Mouse (Mus musculus) hindbrain, embryonic 12.5 days (tissue): ENCODE data around the gene Ptprn2. TPM values are rescaled to one million over a fixed set of nuclear protein-coding genes. Genes with fewer than 3 reads are reported as not detected.

ENCODE experiments used
- ATAC-seq: fragments of 200-750 bp; cut with Nextera tagmentation; 2 replicates; pipeline ENCODE4 v1.8.0; 2017; ENCODE audit warnings: moderate TSS enrichment; ENCODE audit not compliant: low FRiP score
- H3K27ac ChIP-seq: fragments of 300-500 bp; sonication (generic); 2 replicates; pipeline ENCODE4 v1.5.1; 2016; ENCODE audit warnings: mild to moderate bottlenecking
- H3K27me3 ChIP-seq: fragments of 300-500 bp; sonication (generic); 2 replicates; pipeline ENCODE4 v1.6.1; 2016; ENCODE audit warnings: mild to moderate bottlenecking
- H3K36me3 ChIP-seq: fragments of 300-500 bp; sonication (generic); 2 replicates; pipeline ENCODE4 v1.6.1; 2016; ENCODE audit warnings: mild to moderate bottlenecking
- H3K4me1 ChIP-seq: fragments of 300-500 bp; sonication (generic); 2 replicates; pipeline ENCODE4 v1.6.1; 2016
- H3K4me2 ChIP-seq: fragments of 300-500 bp; sonication (generic); replicated peaks from 2 replicates; pipeline ENCODE4 v1.6.1; 2016; ENCODE audit warnings: mild to moderate bottlenecking
- H3K4me3 ChIP-seq: fragments of 300-500 bp; sonication (generic); 2 replicates; pipeline ENCODE4 v1.5.1; 2016; ENCODE audit warnings: mild to moderate bottlenecking
- H3K9ac ChIP-seq: fragments of 300-500 bp; sonication (generic); 2 replicates; pipeline ENCODE4 v1.6.1; 2016; ENCODE audit warnings: mild to moderate bottlenecking, moderate library complexity
- H3K9me3 ChIP-seq: fragments of 300-500 bp; sonication (generic); replicated peaks from 2 replicates; pipeline ENCODE4 v1.6.1; 2016; ENCODE audit warnings: mild to moderate bottlenecking
- WGBS: fragments of 180-500 bp; shearing (Covaris S2); methylation state at CpG from one replicate; pipeline ENCODE4 v1.1.7; 2016; 5-methylcytosine and 5-hydroxymethylcytosine counted together
- polyA plus RNA-seq: library from polyadenylated mRNA; unstranded; fragments of >200 nt; fragmentation: Nextera tagmentation; extraction: Ambion mirVana; gene quantifications from 2 replicates; pipeline ENCODE4 v1.2.1, GENCODE M21; 2016

Ptprn2 gene
- polyA plus RNA-seq, 1 experiment from 2014 or later: 7.5 TPM

GRCm38 (mm10) chr12:116938158-116938854 lies 452.8 kb downstream of the Ptprn2 start:
- Histone ChIP-seq H3K9me3 (no peaks in the 10 kb centered on the region), H3K27me3 (peaks cover 3% of the 10 kb centered on the region; the same call in 1 of the 2 replicates), H3K4me1 (peaks cover 13% of the 10 kb centered on the region), H3K4me2 (no peak overlapping the region), H3K27ac (no peak overlapping the region), H3K36me3 (no peaks in the 10 kb centered on the region), H3K4me3 (no peak overlapping the region), H3K9ac (no peak overlapping the region)
- ATAC-seq: peak; percentile 83
- 24% methylated on average over 3 of the region's 3 CpGs for WGBS

- WGBS: 92% methylated on average over 5 of the region's 5 CpGs
- no peaks in the 10 kb centered on the region for H3K27me3 ChIP-seq
- H3K4me1 ChIP-seq: peaks cover 9% of the 10 kb centered on the region
- no peak overlapping the region for H3K9ac ChIP-seq
- no peak for ATAC-seq
- H3K4me2 ChIP-seq: no peak overlapping the region
- no peaks in the 10 kb centered on the region for H3K36me3 ChIP-seq
- no peak overlapping the region for H3K27ac ChIP-seq
- no peaks in the 10 kb centered on the region for H3K9me3 ChIP-seq
- no peak overlapping the region for H3K4me3 ChIP-seq
These were observed 458.4 kb downstream of the Ptprn2 start for GRCm38 (mm10) chr12:116943883-116944282.

GRCm38 (mm10) chr12:116948151-116948928 lies 462.8 kb downstream of the Ptprn2 start:
- H3K4me1 ChIP-seq: peaks cover 3% of the 10 kb centered on the region; the same call in 1 of the 2 replicates
- no peak overlapping the region for H3K4me2 ChIP-seq
- H3K36me3 ChIP-seq: no peaks in the 10 kb centered on the region
- no peaks in the 10 kb centered on the region for H3K9me3 ChIP-seq
- no peak overlapping the region for H3K27ac ChIP-seq
- no peak overlapping the region for H3K4me3 ChIP-seq
- ATAC-seq: no peak
- WGBS: 59% methylated on average over 2 of the region's 4 CpGs
- no peak overlapping the region for H3K9ac ChIP-seq
- H3K27me3 ChIP-seq: no peaks in the 10 kb centered on the region

- Histone ChIP-seq H3K36me3 (no peaks in the 10 kb centered on the region), H3K4me1 (peaks cover 3% of the 10 kb centered on the region; the same call in 1 of the 2 replicates), H3K4me2 (no peak overlapping the region), H3K27ac (no peak overlapping the region), H3K9ac (no peak overlapping the region), H3K9me3 (no peaks in the 10 kb centered on the region), H3K4me3 (no peak overlapping the region), H3K27me3 (no peaks in the 10 kb centered on the region)
- 76% methylated on average over 3 of the region's 3 CpGs for WGBS
- ATAC-seq: no peak
These were observed 464.2 kb downstream of the Ptprn2 start for GRCm38 (mm10) chr12:116949726-116950125.

GRCm38 (mm10) chr12:116952452-116953205 lies 467.1 kb downstream of the Ptprn2 start:
- Histone ChIP-seq H3K36me3 (no peaks in the 10 kb centered on the region), H3K27ac (peak overlapping the region; percentile 44; the same call in 1 of the 2 replicates), H3K4me2 (no peak overlapping the region), H3K9ac (no peak overlapping the region), H3K27me3 (no peaks in the 10 kb centered on the region), H3K4me3 (no peak overlapping the region), H3K9me3 (no peaks in the 10 kb centered on the region), H3K4me1 (peaks cover 3% of the 10 kb centered on the region; the same call in 1 of the 2 replicates)
- WGBS: 70% methylated on average over 13 of the region's 13 CpGs
- peak; percentile 34 for ATAC-seq

- Histone ChIP-seq H3K4me3 (no peak overlapping the region), H3K4me1 (peaks cover 8% of the 10 kb centered on the region; the same call in 1 of the 2 replicates), H3K27me3 (no peaks in the 10 kb centered on the region), H3K36me3 (no peaks in the 10 kb centered on the region), H3K9ac (no peak overlapping the region), H3K27ac (peak overlapping the region; percentile 60), H3K4me2 (no peak overlapping the region), H3K9me3 (no peaks in the 10 kb centered on the region)
- 75% methylated on average over 2 of the region's 2 CpGs for WGBS
- peak; percentile 61 for ATAC-seq
These were observed 473.6 kb downstream of the Ptprn2 start for GRCm38 (mm10) chr12:116959164-116959563.

- no peaks in the 10 kb centered on the region for H3K9me3 ChIP-seq
- H3K27ac ChIP-seq: no peak overlapping the region
- H3K27me3 ChIP-seq: no peaks in the 10 kb centered on the region
- no peak overlapping the region for H3K4me2 ChIP-seq
- whole genome bisulfite sequencing: 93% methylated on average over 1 of the region's 1 CpGs
- H3K4me1 ChIP-seq: peaks cover 17% of the 10 kb centered on the region
- no peaks in the 10 kb centered on the region for H3K36me3 ChIP-seq
- H3K4me3 ChIP-seq: no peak overlapping the region
- no peak overlapping the region for H3K9ac ChIP-seq
- ATAC-seq: no peak
These were observed 478.4 kb downstream of the Ptprn2 start for GRCm38 (mm10) chr12:116963906-116964305.

GRCm38 (mm10) chr12:116968215-116968939 lies 482.9 kb downstream of the Ptprn2 start:
- ATAC-seq: peak; percentile 44
- H3K4me1 ChIP-seq: peaks cover 9% of the 10 kb centered on the region
- H3K4me3 ChIP-seq: no peak overlapping the region
- H3K27ac ChIP-seq: no peak overlapping the region
- no peaks in the 10 kb centered on the region for H3K27me3 ChIP-seq
- H3K36me3 ChIP-seq: no peaks in the 10 kb centered on the region
- WGBS: 53% methylated on average over 8 of the region's 8 CpGs
- no peak overlapping the region for H3K9ac ChIP-seq
- H3K4me2 ChIP-seq: no peak overlapping the region
- H3K9me3 ChIP-seq: no peaks in the 10 kb centered on the region

- WGBS: 83% methylated on average over 5 of the region's 5 CpGs
- Histone ChIP-seq H3K36me3 (no peaks in the 10 kb centered on the region), H3K4me2 (no peak overlapping the region), H3K27me3 (no peaks in the 10 kb centered on the region), H3K27ac (no peak overlapping the region), H3K4me1 (no peaks in the 10 kb centered on the region), H3K9ac (no peak overlapping the region), H3K9me3 (no peaks in the 10 kb centered on the region), H3K4me3 (no peak overlapping the region)
- no peak for ATAC-seq
These were observed 490.0 kb downstream of the Ptprn2 start for GRCm38 (mm10) chr12:116975547-116975946.

- H3K9me3 ChIP-seq: no peaks in the 10 kb centered on the region
- no peak overlapping the region for H3K27ac ChIP-seq
- H3K36me3 ChIP-seq: no peaks in the 10 kb centered on the region
- H3K4me2 ChIP-seq: no peak overlapping the region
- H3K9ac ChIP-seq: no peak overlapping the region
- H3K4me3 ChIP-seq: no peak overlapping the region
- ATAC-seq: no peak
- H3K27me3 ChIP-seq: no peaks in the 10 kb centered on the region
- H3K4me1 ChIP-seq: no peaks in the 10 kb centered on the region
- WGBS: 76% methylated on average over 6 of the region's 6 CpGs
These were observed 491.5 kb downstream of the Ptprn2 start for GRCm38 (mm10) chr12:116976981-116977380.

GRCm38 (mm10) chr12:116978201-116978600 lies 492.7 kb downstream of the Ptprn2 start:
- Histone ChIP-seq H3K27ac (no peak overlapping the region), H3K27me3 (no peaks in the 10 kb centered on the region), H3K9ac (no peak overlapping the region), H3K4me2 (no peak overlapping the region), H3K9me3 (no peaks in the 10 kb centered on the region), H3K4me3 (no peak overlapping the region), H3K4me1 (no peaks in the 10 kb centered on the region), H3K36me3 (no peaks in the 10 kb centered on the region)
- WGBS: 87% methylated on average over 6 of the region's 6 CpGs
- no peak for ATAC-seq
